Mouse (Mus musculus) liver, postnatal 0 days (tissue): ENCODE measurements around the gene Rbm15b. TPM values are rescaled to one million over a fixed set of nuclear protein-coding genes. Genes with fewer than 3 reads are reported as not detected.
A peak's percentile ranks its signal among the peaks of the same experiment; 100 is the strongest.

Experiments used
- ATAC-seq: fragments of 200-750 bp; cut with Nextera tagmentation; 2 replicates; pipeline ENCODE4 v1.8.0; 2017; ENCODE audit warnings: mild to moderate bottlenecking, moderate library complexity
- DNase-seq: peaks from one replicate; pipeline ENCODE4 v3.0.0-alpha.2; 2016
- H3K27ac ChIP-seq: fragments of 300-500 bp; sonication (generic); 2 replicates; pipeline ENCODE4 v1.5.1; 2014; ENCODE audit warnings: antibody characterized with exemption, moderate library complexity, mild to moderate bottlenecking, low read depth
- H3K27me3 ChIP-seq: fragments of 300-500 bp; sonication (generic); 2 replicates; pipeline ENCODE4 v1.6.1; 2014; ENCODE audit warnings: low read length, control low read depth, mixed read lengths; ENCODE audit not compliant: insufficient read depth
- H3K36me3 ChIP-seq: fragments of 300-500 bp; sonication (generic); replicated peaks from 2 replicates; pipeline ENCODE4 v1.6.1; 2014; ENCODE audit warnings: mild to moderate bottlenecking, control low read depth, low read length, moderate library complexity, mixed read lengths; ENCODE audit not compliant: insufficient read depth
- H3K4me1 ChIP-seq: fragments of 300-500 bp; sonication (generic); 2 replicates; pipeline ENCODE4 v1.6.1; 2014; ENCODE audit warnings: antibody characterized with exemption, mild to moderate bottlenecking, control low read depth; ENCODE audit not compliant: insufficient read depth
- H3K4me2 ChIP-seq: fragments of 300-500 bp; sonication (generic); 2 replicates; pipeline ENCODE4 v1.6.1; 2014; ENCODE audit warnings: low read depth, mild to moderate bottlenecking, low read length, moderate library complexity, mixed read lengths
- H3K4me3 ChIP-seq: fragments of 300-500 bp; sonication (generic); 2 replicates; pipeline ENCODE4 v1.5.1; 2014; ENCODE audit warnings: low read depth, low read length
- H3K9ac ChIP-seq: fragments of 300-500 bp; sonication (generic); replicated peaks from 2 replicates; pipeline ENCODE4 v1.6.1; 2014; ENCODE audit warnings: mild to moderate bottlenecking, moderate library complexity
- H3K9me3 ChIP-seq: fragments of 300-500 bp; sonication (generic); 2 replicates; pipeline ENCODE4 v1.6.1; 2016; ENCODE audit warnings: mild to moderate bottlenecking, control low read depth, low read length, mixed read lengths
- CTCF ChIP-seq: sonication (generic); IDR thresholded peaks from 2 replicates; pipeline ENCODE4 v1.5.1; 2016; ENCODE audit warnings: antibody characterized with exemption, low read depth
- EP300 ChIP-seq: IDR thresholded peaks from 2 replicates; pipeline ENCODE4 v1.6.1; 2016; ENCODE audit warnings: antibody characterized with exemption, low read depth, mild to moderate bottlenecking
- WGBS: fragments of 180-500 bp; shearing (Covaris S2); extraction: QIAGEN DNeasy Blood & Tissue Kit; methylation state at CpG from one replicate; pipeline ENCODE4 v1.1.7; 2014; ENCODE audit not compliant: insufficient replicate concordance; 5-methylcytosine and 5-hydroxymethylcytosine counted together
- polyA plus RNA-seq: library from polyadenylated mRNA; unstranded; fragments of >200 nt; fragmentation: Nextera tagmentation; extraction: Ambion mirVana; gene quantifications from 2 replicates; pipeline ENCODE4 v1.2.1, GENCODE M21; 2015

The Rbm15b gene
- polyA plus RNA-seq, 1 experiment from 2014 or later: 1.4 TPM

DNA sequence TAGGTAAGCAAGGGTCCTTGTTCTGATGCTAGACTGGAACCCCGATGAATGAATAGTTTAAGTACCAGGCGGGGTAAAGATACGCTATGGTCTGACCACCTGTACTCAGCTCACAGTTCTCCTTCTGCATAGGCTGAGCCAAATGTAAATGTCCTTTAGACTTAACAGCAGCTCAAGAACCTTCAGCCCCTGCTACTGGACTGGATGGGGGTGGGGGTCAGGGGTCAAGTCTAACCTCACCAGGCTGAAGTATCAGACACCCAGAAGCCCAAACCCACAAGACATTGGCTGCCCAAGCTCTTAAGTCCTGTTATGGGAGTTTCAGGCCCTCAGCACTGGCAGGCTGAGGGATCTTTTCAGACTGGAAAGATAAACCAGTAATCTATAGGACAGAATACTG is 1.1 kb upstream of the Rbm15b start:
- Histone ChIP-seq H3K36me3 (peaks cover 41% of the 10 kb centered on the region), H3K27me3 (no peaks in the 10 kb centered on the region), H3K4me3 (no peak overlapping the region), H3K9ac (no peak overlapping the region), H3K9me3 (no peaks in the 10 kb centered on the region), H3K4me1 (peaks cover 48% of the 10 kb centered on the region), H3K27ac (no peak overlapping the region), H3K4me2 (no peak overlapping the region)
- 94% methylated on average over 3 of the region's 3 CpGs for WGBS
- ATAC-seq (no peak), DNase-seq (no peak)
- TF ChIP-seq CTCF: no peak
- no peak for TF ChIP-seq EP300

DNA sequence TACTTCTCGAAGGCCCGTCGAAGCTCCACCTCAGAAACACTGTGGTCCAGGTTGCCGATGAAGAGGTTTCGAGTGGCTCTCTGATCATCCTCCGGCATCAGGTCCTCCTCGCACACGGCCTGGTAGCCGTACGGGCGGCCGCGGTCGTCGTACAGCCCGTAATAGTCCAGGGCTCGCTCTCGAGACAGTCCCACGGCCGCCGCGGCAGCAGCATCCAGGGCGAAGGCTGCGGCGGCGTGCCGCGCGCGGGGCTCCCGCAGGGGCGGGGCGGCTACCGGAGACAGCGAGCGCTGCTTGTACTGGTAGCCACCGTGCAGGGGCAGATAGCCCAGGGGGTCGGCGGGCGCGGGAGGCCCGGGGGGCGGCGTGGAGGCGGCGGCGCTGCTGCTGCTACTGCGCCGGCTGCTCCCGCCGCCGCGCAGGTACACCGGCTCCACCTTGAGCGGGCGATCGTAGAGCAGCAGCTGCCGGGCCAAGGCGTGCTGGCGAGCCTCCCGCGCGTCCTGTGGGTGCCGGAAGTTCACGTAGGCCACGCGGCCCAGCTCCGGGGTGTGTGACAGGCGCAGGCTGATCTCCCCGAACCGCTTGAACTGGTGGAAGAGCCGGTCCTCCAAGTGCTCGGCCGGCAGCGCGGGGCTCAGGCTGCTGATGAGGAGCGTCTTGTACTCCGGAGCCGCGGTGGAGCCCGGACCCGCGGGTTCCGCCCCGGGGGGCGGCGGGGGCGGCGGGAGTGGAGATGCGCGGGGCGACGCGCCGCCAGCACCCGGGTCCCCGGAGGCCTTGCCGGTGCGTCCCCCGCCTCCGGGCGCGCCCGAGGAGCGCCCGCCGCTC is 1.1 kb downstream of the Rbm15b start:
- Histone ChIP-seq H3K36me3 (peaks cover 45% of the 10 kb centered on the region), H3K4me3 (peak overlapping the region; percentile 94), H3K4me2 (peak overlapping the region; percentile 98), H3K27ac (peak overlapping the region; percentile 85), H3K9ac (peak overlapping the region; percentile 93), H3K4me1 (peaks cover 48% of the 10 kb centered on the region), H3K27me3 (no peaks in the 10 kb centered on the region), H3K9me3 (no peaks in the 10 kb centered on the region)
- peak; percentile 72 for DNase-seq
- no peak for TF ChIP-seq EP300
- no peak for TF ChIP-seq CTCF
- peak; percentile 16 for ATAC-seq
- WGBS: 3% methylated on average over 79 of the region's 107 CpGs

DNA sequence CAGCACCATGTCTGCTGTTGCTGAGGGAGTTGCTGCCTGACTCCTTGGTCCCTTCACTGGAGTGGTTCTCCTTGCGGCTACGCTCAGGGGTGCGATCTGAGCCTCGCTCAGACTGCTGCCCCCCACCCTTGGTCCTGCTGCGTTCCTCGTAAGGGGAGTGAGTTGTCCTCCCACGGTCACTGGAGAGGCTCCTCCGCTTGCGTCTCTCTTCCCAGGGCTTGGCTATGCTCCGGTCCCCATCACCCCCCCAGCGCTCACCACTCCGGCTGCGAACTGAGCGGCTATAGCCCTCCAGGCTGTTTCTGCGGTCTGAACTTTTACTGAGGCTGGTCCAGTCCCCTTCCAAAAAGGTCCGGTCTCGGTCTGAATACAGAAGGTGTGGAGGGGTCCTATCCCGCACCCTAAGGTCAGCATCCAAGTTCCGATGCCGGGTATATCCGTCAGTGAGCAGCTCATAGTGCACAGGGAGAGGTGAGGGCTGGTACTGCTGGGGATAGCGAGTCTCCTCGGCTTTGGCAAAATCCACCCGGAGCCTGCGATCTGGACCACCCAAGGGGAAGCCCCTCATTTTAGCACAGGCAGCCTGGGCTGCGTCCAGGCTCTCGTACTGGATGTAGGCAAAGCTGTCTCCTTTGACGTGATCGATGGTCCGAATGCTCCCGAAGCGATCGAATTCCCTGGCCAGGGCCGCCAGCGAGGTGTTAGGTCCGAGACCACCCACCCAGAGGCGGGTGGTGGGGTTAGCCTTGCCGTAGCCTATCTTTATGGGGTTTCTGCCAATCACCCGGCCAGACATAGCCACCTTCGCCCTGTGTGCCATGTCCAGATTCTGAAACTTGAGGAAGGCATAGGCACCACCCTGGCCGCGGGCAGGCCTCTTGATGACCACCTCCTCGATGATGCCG is 2.0 kb downstream of the Rbm15b start:
- 52% methylated on average over 44 of the region's 44 CpGs for WGBS
- no peaks in the 10 kb centered on the region for H3K27me3 ChIP-seq
- peak overlapping the region; percentile 98 for H3K4me2 ChIP-seq
- H3K36me3 ChIP-seq: peaks cover 39% of the 10 kb centered on the region
- H3K4me1 ChIP-seq: peaks cover 40% of the 10 kb centered on the region
- peak; percentile 21 for DNase-seq
- H3K9me3 ChIP-seq: no peaks in the 10 kb centered on the region
- peak overlapping the region; percentile 94 for H3K4me3 ChIP-seq
- no peak overlapping the region for H3K27ac ChIP-seq
- peak overlapping the region; percentile 93 for H3K9ac ChIP-seq
- TF ChIP-seq EP300 (no peak), CTCF (no peak)
- ATAC-seq: no peak

DNA sequence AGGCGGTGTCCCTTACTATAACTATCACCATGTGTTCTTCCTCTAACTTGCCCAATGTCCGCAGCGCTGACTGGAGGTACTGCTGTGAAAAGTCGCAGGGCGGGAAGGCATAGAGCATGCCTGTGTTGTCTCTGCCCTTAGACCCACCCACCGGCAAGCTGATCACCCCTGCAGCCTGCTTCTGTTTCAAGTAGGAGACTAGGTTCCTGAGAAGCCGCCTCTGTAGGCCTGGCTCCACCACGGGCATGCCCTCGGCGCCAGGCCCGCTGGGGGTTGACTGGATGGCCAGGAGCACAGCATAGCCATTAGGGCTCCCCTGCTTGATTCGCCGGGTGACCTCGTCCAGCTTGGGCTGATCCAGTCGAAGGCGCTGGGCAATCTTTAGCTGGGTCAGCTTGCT is 2.9 kb downstream of the Rbm15b start:
- peak overlapping the region; percentile 98 for H3K4me2 ChIP-seq
- DNase-seq (peak; percentile 36), ATAC-seq (no peak)
- no peak overlapping the region for H3K4me3 ChIP-seq
- H3K9me3 ChIP-seq: no peaks in the 10 kb centered on the region
- WGBS: 68% methylated on average over 16 of the region's 16 CpGs
- peaks cover 37% of the 10 kb centered on the region for H3K36me3 ChIP-seq
- peaks cover 34% of the 10 kb centered on the region for H3K4me1 ChIP-seq
- peak overlapping the region; percentile 38; the same call in 1 of the 2 replicates for H3K9ac ChIP-seq
- no peaks in the 10 kb centered on the region for H3K27me3 ChIP-seq
- H3K27ac ChIP-seq: no peak overlapping the region
- TF ChIP-seq EP300 (no peak), CTCF (no peak)

DNA sequence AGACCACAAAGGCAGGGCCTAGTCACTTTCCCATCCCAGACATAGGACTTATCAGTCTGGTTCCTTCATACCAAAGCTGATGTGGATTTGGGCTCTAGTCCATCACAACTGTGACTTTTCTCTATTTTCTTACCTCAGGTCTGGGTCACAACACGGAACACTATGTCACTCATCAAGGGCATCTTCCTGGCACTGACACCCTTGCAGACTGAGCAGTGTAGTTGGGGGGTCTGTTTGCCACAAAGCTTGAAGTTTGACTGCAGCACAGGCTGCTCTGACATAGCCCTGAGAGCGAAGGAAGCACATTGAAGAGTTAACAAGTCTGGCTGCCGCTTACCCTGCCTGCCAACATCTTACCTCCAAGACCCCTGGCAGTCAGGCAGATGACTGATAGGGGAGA is 4.1 kb downstream of the Rbm15b start:
- ATAC-seq: no peak
- no peak for DNase-seq
- Histone ChIP-seq H3K36me3 (peaks cover 38% of the 10 kb centered on the region), H3K9me3 (no peaks in the 10 kb centered on the region), H3K4me2 (no peak overlapping the region), H3K27ac (peak overlapping the region; percentile 39; the same call in 1 of the 2 replicates), H3K9ac (no peak overlapping the region; the same call in 1 of the 2 replicates), H3K4me1 (peaks cover 34% of the 10 kb centered on the region), H3K4me3 (no peak overlapping the region), H3K27me3 (no peaks in the 10 kb centered on the region)
- WGBS: 81% methylated on average over 3 of the region's 3 CpGs
- TF ChIP-seq EP300 (no peak), CTCF (no peak)

DNA sequence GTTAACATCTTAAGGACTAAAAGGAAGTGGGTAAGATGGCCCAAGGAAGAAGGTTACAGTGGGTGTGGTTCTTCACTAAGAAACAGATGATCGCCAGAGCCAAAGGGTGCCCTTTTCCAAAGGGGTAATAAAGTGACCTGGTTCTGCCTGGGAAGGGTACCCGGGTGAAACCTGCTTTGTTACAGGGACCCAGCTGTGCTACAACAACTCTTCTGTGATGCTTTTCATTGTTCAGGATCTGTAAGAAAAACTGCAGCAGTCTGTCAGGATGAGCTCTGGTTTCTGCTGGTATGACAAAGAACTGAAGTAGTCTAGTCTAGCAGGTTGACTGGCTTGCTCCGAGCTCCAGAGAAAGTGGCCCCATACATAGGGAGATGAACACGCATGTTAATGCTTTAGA is 5.1 kb downstream of the Rbm15b start:
- WGBS: 54% methylated on average over 4 of the region's 4 CpGs
- Histone ChIP-seq H3K9ac (no peak overlapping the region), H3K4me2 (no peak overlapping the region), H3K4me3 (no peak overlapping the region), H3K27me3 (no peaks in the 10 kb centered on the region), H3K36me3 (peaks cover 39% of the 10 kb centered on the region), H3K4me1 (peaks cover 26% of the 10 kb centered on the region), H3K27ac (no peak overlapping the region; the same call in 1 of the 2 replicates), H3K9me3 (no peaks in the 10 kb centered on the region)
- TF ChIP-seq CTCF: no peak
- TF ChIP-seq EP300: no peak
- DNase-seq (no peak), ATAC-seq (no peak)
